Mouse (Mus musculus) stomach, embryonic 14.5 days (tissue): Measurements from ENCODE around the gene Asxl1. TPM values are rescaled to one million over a fixed set of nuclear protein-coding genes. Genes with fewer than 3 reads are reported as not detected.

Experiments
- ATAC-seq: fragments of 200-750 bp; cut with Nextera tagmentation; 2 replicates; pipeline ENCODE4 v1.8.0; 2017; ENCODE audit warnings: low read depth, moderate TSS enrichment; ENCODE audit not compliant: insufficient number of reproducible peaks, insufficient read depth, low FRiP score
- H3K27ac ChIP-seq: fragments of 300-500 bp; sonication (generic); 2 replicates; pipeline ENCODE4 v1.5.1; 2014; ENCODE audit warnings: mild to moderate bottlenecking, low read length, moderate library complexity, mixed read lengths
- H3K27me3 ChIP-seq: fragments of 300-500 bp; sonication (generic); 2 replicates; pipeline ENCODE4 v1.6.1; 2014; ENCODE audit warnings: low read length, control low read depth, mixed read lengths; ENCODE audit not compliant: control insufficient read depth, insufficient read depth
- H3K36me3 ChIP-seq: fragments of 300-500 bp; sonication (generic); 2 replicates; pipeline ENCODE4 v1.6.1; 2014; ENCODE audit warnings: mild to moderate bottlenecking, control low read depth, low read length, moderate library complexity, mixed read lengths; ENCODE audit not compliant: control insufficient read depth, insufficient read depth
- H3K4me1 ChIP-seq: fragments of 300-500 bp; sonication (generic); 2 replicates; pipeline ENCODE4 v1.6.1; 2014; ENCODE audit warnings: low read length, control low read depth, mixed read lengths; ENCODE audit not compliant: control insufficient read depth, insufficient read depth
- H3K4me2 ChIP-seq: fragments of 300-500 bp; sonication (generic); replicated peaks from 2 replicates; pipeline ENCODE4 v1.6.1; 2014; ENCODE audit warnings: low read depth, low read length, control low read depth
- H3K4me3 ChIP-seq: fragments of 300-500 bp; sonication (generic); 2 replicates; pipeline ENCODE4 v1.5.1; 2014; ENCODE audit warnings: low read depth, low read length, control low read depth
- H3K9ac ChIP-seq: fragments of 300-500 bp; sonication (generic); replicated peaks from 2 replicates; pipeline ENCODE4 v1.6.1; 2014; ENCODE audit warnings: low read depth, mild to moderate bottlenecking, control low read depth, low read length, moderate library complexity, mixed read lengths
- H3K9me3 ChIP-seq: fragments of 300-500 bp; sonication (generic); 2 replicates; pipeline ENCODE4 v1.6.1; 2016; ENCODE audit warnings: low read depth, low read length, control low read depth; ENCODE audit not compliant: control insufficient read depth
- WGBS: fragments of 180-500 bp; shearing (Covaris S2); extraction: QIAGEN DNeasy Blood & Tissue Kit; methylation state at CpG from one replicate; pipeline ENCODE4 v1.1.7; 2014; 5-methylcytosine and 5-hydroxymethylcytosine counted together
- polyA plus RNA-seq: library from polyadenylated mRNA; unstranded; fragments of >200 nt; fragmentation: Nextera tagmentation; extraction: Ambion mirVana; gene quantifications from 2 replicates; pipeline ENCODE4 v1.2.1, GENCODE M21; 2014

Asxl1 gene
- polyA plus RNA-seq, 1 experiment from 2014 or later: 16.3 TPM

DNA sequence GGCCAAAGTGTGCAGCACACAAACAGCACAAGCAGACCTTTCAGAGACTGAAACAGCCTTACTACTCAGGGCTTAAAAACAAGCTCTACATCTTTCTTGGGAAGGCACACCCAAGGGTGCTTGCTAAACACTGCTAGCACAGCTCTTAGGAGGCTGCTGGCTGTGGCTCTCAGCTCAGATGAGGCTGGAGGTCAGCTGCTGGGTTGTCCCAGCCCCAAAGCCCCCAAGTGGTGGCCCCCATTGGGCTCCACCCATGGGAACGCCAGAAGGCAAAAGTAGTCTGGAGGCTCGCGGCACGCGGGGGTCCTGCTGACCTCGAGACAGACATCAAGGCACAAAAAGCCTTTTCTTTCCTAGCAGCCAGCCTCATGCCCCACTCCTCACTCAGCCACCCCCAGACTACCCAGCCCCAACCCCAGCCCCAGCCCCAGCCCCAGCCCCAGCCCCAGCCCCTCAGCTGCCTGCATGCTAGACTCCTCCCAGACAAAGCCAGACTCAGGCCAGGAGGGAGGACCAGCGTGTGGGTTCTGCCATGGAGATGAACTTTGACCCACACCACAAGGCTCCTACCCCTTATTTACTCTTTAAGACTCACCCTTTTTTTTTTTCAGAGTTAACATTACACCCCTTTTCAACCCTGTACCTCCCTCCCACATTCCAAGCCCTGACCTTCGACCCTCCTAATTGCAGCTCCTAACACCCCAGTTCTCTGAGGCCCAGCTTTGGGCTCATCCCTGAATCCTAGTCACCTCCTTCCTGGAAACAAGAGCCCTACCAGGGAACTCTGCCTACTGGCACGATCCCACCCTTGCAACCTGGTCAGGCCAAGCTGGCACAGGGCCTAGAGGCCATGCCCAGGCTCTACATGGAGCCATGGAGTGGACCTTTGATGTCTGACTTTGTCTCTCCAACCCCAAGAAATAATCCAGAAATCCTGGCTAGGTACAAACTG, 89.5 kb downstream of the Asxl1 start:
- Histone ChIP-seq H3K4me2 (no peak overlapping the region), H3K27me3 (no peaks in the 10 kb centered on the region), H3K4me1 (peaks cover 63% of the 10 kb centered on the region), H3K9me3 (no peaks in the 10 kb centered on the region), H3K27ac (peak overlapping the region; percentile 85; the same call in 1 of the 2 replicates), H3K36me3 (peaks cover 17% of the 10 kb centered on the region), H3K4me3 (no peak overlapping the region), H3K9ac (no peak overlapping the region)
- WGBS: 25% methylated on average over 9 of the region's 9 CpGs
- ATAC-seq: peak; percentile 64; the same call in 1 of the 2 replicates

DNA sequence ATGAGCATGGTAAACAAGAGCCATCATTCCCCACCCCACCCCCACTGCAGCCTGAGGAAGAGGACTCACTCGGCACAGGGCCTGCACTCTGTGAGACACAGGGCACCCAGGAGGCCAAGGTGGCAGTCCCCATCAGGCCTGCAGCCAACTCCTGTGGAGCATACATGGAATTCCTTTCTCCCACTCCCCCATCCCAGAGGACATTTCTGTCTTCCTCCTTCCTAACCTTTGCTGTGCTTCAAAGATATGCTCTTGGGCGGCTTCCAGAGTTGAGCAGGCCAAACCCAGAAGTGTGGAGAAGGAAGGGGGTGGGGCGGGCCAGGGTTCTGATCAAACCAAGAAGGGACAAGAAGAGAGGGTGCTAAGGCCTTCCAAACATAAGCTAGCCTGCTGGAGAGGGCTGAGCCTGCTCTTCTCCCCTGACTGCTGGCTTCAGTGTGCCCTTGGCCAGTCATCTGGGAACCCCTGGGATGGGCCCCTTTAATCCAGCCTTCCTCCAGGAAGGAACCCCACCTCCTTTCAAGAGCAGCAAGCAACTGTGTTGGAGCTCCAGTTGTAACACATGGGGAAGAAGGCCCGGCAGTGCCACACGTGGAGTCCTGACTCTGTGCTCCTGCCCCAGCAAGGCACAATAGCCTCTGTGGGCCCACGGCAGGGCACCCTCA, 91.1 kb downstream of the Asxl1 start:
- 17% methylated on average over 6 of the region's 6 CpGs for WGBS
- peak; percentile 24; the same call in 1 of the 2 replicates for ATAC-seq
- peaks cover 76% of the 10 kb centered on the region for H3K4me1 ChIP-seq

DNA sequence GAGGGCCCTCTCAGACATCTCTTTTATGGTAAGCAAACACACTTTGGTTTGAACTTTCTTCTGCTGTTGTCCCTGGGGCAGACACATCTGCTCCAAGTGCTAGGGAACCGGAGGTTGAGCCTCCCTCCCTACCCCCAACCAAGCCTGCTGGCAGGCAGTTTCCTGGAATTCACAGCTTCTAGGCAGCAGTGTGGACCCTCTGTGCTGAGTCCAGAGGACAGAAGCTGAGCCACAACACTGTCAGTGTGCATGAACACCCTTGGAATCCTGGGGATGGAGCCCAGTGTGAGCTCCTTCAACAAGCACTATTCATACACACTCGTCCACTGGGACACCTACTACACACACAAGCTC, 91.7 kb downstream of the Asxl1 start:
- 0 out of 2 replicates have a peak overlapping the region, but pooled peaks have one; percentile 2 for H3K9ac ChIP-seq
- H3K4me1 ChIP-seq: peaks cover 80% of the 10 kb centered on the region
- no peak overlapping the region for H3K4me3 ChIP-seq
- no peaks in the 10 kb centered on the region for H3K27me3 ChIP-seq
- H3K27ac ChIP-seq: peak overlapping the region; percentile 85
- WGBS: 33% methylated on average over 2 of the region's 2 CpGs
- ATAC-seq: no peak
- H3K36me3 ChIP-seq: peaks cover 3% of the 10 kb centered on the region
- no peaks in the 10 kb centered on the region for H3K9me3 ChIP-seq
- H3K4me2 ChIP-seq: peak overlapping the region; percentile 29

More for the DNA sequence above, 91.1 kb downstream of the Asxl1 start:
- Histone ChIP-seq H3K36me3 (peaks cover 6% of the 10 kb centered on the region), H3K9ac (0 out of 2 replicates have a peak overlapping the region, but pooled peaks have one; percentile 2), H3K9me3 (no peaks in the 10 kb centered on the region), H3K27ac (peak overlapping the region; percentile 85), H3K4me2 (peak overlapping the region; percentile 29), H3K4me3 (no peak overlapping the region), H3K27me3 (no peaks in the 10 kb centered on the region)

DNA sequence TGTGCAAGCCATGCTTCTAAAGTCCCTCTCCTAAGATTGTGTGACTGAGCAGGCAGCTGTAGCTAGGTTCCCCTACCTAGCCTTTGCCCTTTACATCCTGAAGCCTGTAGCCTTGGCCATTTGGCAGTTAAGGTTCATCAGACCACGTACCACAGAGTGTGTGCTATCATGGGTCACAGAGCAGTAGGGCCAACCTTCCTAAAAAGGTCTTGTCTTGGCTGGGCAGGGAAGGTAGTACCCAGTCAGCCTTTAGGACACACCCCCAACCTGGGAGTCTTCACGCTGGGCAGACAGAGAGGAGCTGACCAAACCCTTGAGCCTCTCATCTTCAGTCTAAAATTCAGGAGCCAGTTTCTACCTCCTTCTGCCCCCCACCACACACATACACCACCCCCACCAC, 95.1 kb downstream of the Asxl1 start:
- Histone ChIP-seq H3K27me3 (no peaks in the 10 kb centered on the region), H3K27ac (peak overlapping the region; percentile 21; the same call in 1 of the 2 replicates), H3K9me3 (no peaks in the 10 kb centered on the region), H3K4me2 (peak overlapping the region; percentile 97), H3K36me3 (no peaks in the 10 kb centered on the region; the same call in 1 of the 2 replicates), H3K9ac (no peak overlapping the region), H3K4me3 (no peak overlapping the region), H3K4me1 (peaks cover 58% of the 10 kb centered on the region)
- no peak for ATAC-seq
- 53% methylated on average over 2 of the region's 2 CpGs for WGBS

DNA sequence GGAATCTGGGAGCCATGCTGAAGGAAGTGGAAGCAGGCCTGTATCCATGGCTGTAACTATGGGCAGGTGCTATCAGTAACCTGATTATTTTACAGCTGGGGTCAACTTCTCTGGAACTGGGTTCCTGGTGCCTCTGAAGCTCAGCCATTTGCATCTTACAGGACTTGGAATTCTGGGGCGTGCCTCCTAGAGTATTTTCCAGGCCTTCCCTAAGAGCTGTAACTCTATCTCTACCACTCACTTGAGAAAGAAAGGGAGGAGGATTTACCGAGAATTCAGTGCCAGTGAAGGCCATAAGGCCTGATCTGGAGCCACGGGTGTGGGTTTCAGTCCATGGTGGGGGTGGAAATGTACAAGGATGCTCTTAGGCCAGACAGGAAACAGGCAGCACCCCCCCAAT, 95.6 kb downstream of the Asxl1 start:
- Histone ChIP-seq H3K9ac (no peak overlapping the region), H3K4me2 (peak overlapping the region; percentile 97), H3K9me3 (no peaks in the 10 kb centered on the region), H3K27ac (peak overlapping the region; percentile 76; the same call in 1 of the 2 replicates), H3K4me3 (no peak overlapping the region), H3K4me1 (peaks cover 53% of the 10 kb centered on the region), H3K36me3 (no peaks in the 10 kb centered on the region; the same call in 1 of the 2 replicates), H3K27me3 (no peaks in the 10 kb centered on the region)
- 16% methylated on average over 3 of the region's 3 CpGs for WGBS
- ATAC-seq: no peak

DNA sequence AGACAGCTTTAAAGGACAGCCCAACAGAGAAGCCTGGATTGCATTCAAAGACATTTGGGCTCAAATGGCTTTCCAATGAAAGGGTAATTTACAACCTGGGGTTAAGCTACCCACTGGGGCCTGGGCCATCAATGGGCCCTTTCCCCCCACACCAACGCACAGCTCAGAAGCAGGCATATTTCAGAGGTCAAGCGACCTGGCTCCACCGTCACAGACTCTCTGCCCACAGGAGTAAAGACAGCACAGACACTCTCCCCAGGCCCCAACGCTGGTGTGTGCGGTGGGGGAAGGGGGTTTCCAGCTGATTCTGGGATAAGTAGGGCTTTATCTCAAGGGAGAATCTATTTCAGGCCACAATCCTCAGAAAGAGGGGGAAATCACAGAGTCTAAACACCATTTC, 97.1 kb downstream of the Asxl1 start:
- Histone ChIP-seq H3K4me3 (peak overlapping the region; percentile 66), H3K9me3 (no peaks in the 10 kb centered on the region), H3K36me3 (no peaks in the 10 kb centered on the region), H3K4me2 (peak overlapping the region; percentile 97), H3K4me1 (peaks cover 41% of the 10 kb centered on the region), H3K9ac (peak overlapping the region; percentile 81; the same call in 1 of the 2 replicates), H3K27me3 (no peaks in the 10 kb centered on the region), H3K27ac (peak overlapping the region; percentile 24; the same call in 1 of the 2 replicates)
- WGBS: 16% methylated on average over 5 of the region's 5 CpGs
- no peak for ATAC-seq

DNA sequence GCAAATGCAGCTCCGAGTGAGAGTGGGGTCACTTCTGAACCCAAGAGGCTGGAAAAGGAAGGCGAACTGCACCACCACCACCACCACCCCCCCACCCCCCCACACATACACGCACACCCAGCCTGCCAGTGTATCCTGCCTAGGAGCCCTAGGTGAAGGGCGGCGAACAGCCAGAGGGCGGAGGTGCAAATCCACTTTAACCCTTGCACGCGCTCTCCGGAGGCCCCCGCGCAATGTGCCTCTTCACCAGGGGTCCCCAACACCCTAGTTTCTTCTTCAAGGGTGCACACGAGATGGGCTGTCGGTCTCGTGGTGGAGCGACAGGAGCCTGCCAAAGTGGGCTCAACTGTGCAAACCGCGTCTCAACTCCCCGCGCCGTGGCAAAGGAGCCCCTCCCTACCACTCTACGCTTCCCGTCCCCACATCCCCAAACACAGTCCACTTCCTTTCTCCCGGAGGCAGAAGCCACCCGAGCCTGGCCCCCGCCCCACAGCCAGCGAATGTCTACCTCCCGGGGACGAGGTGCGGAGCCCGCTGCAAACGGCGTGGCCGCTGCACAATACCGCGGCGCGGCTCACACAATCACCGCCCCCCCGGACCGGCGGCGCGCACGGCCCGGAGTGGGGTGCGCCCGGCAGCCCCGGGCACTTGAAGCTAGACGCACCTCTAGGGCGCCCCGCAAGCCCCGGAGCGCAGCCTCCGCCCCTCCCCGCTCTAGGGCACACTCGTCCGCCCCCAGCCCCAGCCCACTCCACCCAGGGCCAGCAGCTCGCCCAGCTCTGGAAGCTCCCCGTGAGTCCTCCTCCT, 98.0 kb downstream of the Asxl1 start:
- Histone ChIP-seq H3K27me3 (no peaks in the 10 kb centered on the region), H3K36me3 (no peaks in the 10 kb centered on the region), H3K4me2 (peak overlapping the region; percentile 97), H3K9me3 (no peaks in the 10 kb centered on the region), H3K27ac (peak overlapping the region; percentile 98), H3K4me1 (peaks cover 39% of the 10 kb centered on the region), H3K9ac (peak overlapping the region; percentile 81), H3K4me3 (peak overlapping the region; percentile 66)
- under 1% methylated on average over 59 of the region's 59 CpGs for WGBS
- peak; percentile 40 for ATAC-seq
